Mouse (Mus musculus): ENCODE measurements around the gene Nuak2. TPM values are rescaled to one million over a fixed set of nuclear protein-coding genes. Genes with fewer than 3 reads are reported as not detected.
"Not testable (repeated sequence)": the region's sequence is repeated elsewhere in the genome, so short reads cannot be mapped to it uniquely, and the experiment has no call there.

Gene Nuak2
- total and polyA plus RNA-seq, 3 experiments, result 2.9 to 4.7 (median 4.7) TPM

GRCm38 (mm10) chr1:132328565-132328964 is 12.6 kb downstream of the Nuak2 start:
- no peak for DNase-seq

- no peak for DNase-seq
These were observed 13.7 kb downstream of the Nuak2 start for GRCm38 (mm10) chr1:132329656-132330055.

- no peak for DNase-seq
These were observed 14.5 kb downstream of the Nuak2 start for GRCm38 (mm10) chr1:132330397-132330796.

GRCm38 (mm10) chr1:132331283-132331682 is 15.4 kb downstream of the Nuak2 start:
- DNase-seq, result no peak

GRCm38 (mm10) chr1:132333201-132333600 is 17.3 kb downstream of the Nuak2 start:
- no peak for DNase-seq

GRCm38 (mm10) chr1:132333675-132334141 is 17.8 kb downstream of the Nuak2 start:
- DNase-seq, result no peak

GRCm38 (mm10) chr1:132334178-132334801 is 18.4 kb downstream of the Nuak2 start:
- no peak for DNase-seq

GRCm38 (mm10) chr1:132335378-132335965 is 19.5 kb downstream of the Nuak2 start:
- peak; percentile 44 for DNase-seq

GRCm38 (mm10) chr1:132336921-132337320 is 21.0 kb downstream of the Nuak2 start:
- no peak for DNase-seq

GRCm38 (mm10) chr1:132338027-132338660 is 22.2 kb downstream of the Nuak2 start:
- no peak for DNase-seq

GRCm38 (mm10) chr1:132341731-132342501 is 26.0 kb downstream of the Nuak2 start:
- peak; percentile 74 for DNase-seq

- no peak for DNase-seq
These were observed 26.6 kb downstream of the Nuak2 start for GRCm38 (mm10) chr1:132342518-132342917.

GRCm38 (mm10) chr1:132343191-132343590 is 27.3 kb downstream of the Nuak2 start:
- DNase-seq, result no peak

- no peak for DNase-seq
These were observed 27.7 kb downstream of the Nuak2 start for GRCm38 (mm10) chr1:132343656-132344055.

GRCm38 (mm10) chr1:132345514-132345913 is 29.6 kb downstream of the Nuak2 start:
- DNase-seq, result no peak

- peak; percentile 56 for DNase-seq
These were observed 30.4 kb downstream of the Nuak2 start for GRCm38 (mm10) chr1:132346134-132346851.

GRCm38 (mm10) chr1:132346951-132347350 is 31.0 kb downstream of the Nuak2 start:
- no peak for DNase-seq

- no peak for DNase-seq
These were observed 32.5 kb downstream of the Nuak2 start for GRCm38 (mm10) chr1:132348401-132348800.

- DNase-seq, result peak; percentile 39
These were observed 33.1 kb downstream of the Nuak2 start for GRCm38 (mm10) chr1:132349049-132349448.

GRCm38 (mm10) chr1:132349601-132350000 is 33.7 kb downstream of the Nuak2 start:
- not testable (repeated sequence) for DNase-seq

- no peak for DNase-seq
These were observed 35.1 kb downstream of the Nuak2 start for GRCm38 (mm10) chr1:132351058-132351457.

GRCm38 (mm10) chr1:132353389-132353788 is 37.5 kb downstream of the Nuak2 start:
- no peak for DNase-seq
